Mouse (Mus musculus) heart, embryonic 15.5 days (tissue): ENCODE data around the gene Klhdc7b. TPM values are rescaled to one million over a fixed set of nuclear protein-coding genes. Genes with fewer than 3 reads are reported as not detected.

Experiments
- ATAC-seq: fragments of 200-750 bp; cut with Nextera tagmentation; replicated peaks from 2 replicates; pipeline ENCODE4 v1.8.0; 2017; ENCODE audit warnings: low read depth, moderate TSS enrichment; ENCODE audit not compliant: insufficient number of reproducible peaks, insufficient read depth, low FRiP score
- H3K27ac ChIP-seq: fragments of 300-500 bp; sonication (generic); 2 replicates; pipeline ENCODE4 v1.5.1; 2015; ENCODE audit warnings: mild to moderate bottlenecking, inconsistent platforms
- H3K27me3 ChIP-seq: fragments of 300-500 bp; sonication (generic); 2 replicates; pipeline ENCODE4 v1.6.1; 2015; ENCODE audit warnings: inconsistent platforms
- H3K36me3 ChIP-seq: fragments of 300-500 bp; sonication (generic); 2 replicates; pipeline ENCODE4 v1.6.1; 2015; ENCODE audit warnings: mild to moderate bottlenecking, inconsistent platforms
- H3K4me1 ChIP-seq: fragments of 300-500 bp; sonication (generic); replicated peaks from 2 replicates; pipeline ENCODE4 v1.6.1; 2015; ENCODE audit warnings: inconsistent platforms
- H3K4me2 ChIP-seq: fragments of 300-500 bp; sonication (generic); 2 replicates; pipeline ENCODE4 v1.6.1; 2015; ENCODE audit warnings: inconsistent platforms, mild to moderate bottlenecking, moderate library complexity
- H3K4me3 ChIP-seq: fragments of 300-500 bp; sonication (generic); 2 replicates; pipeline ENCODE4 v1.5.1; 2015; ENCODE audit warnings: mild to moderate bottlenecking, inconsistent platforms
- H3K9ac ChIP-seq: fragments of 300-500 bp; sonication (generic); 2 replicates; pipeline ENCODE4 v1.6.1; 2015; ENCODE audit warnings: mild to moderate bottlenecking, inconsistent platforms
- H3K9me3 ChIP-seq: fragments of 300-500 bp; sonication (generic); replicated peaks from 2 replicates; pipeline ENCODE4 v1.6.1; 2016; ENCODE audit warnings: inconsistent platforms
- WGBS: fragments of 180-500 bp; shearing (Covaris S2); methylation state at CpG from one replicate; pipeline ENCODE4 v1.1.7; 2015; ENCODE audit warnings: mixed read lengths; 5-methylcytosine and 5-hydroxymethylcytosine counted together
- polyA plus RNA-seq: library from polyadenylated mRNA; unstranded; fragments of >200 nt; fragmentation: Nextera tagmentation; extraction: Ambion mirVana; gene quantifications from 2 replicates; pipeline ENCODE4 v1.2.1, GENCODE M21; 2015

Gene Klhdc7b
- polyA plus RNA-seq, 1 experiment from 2014 or later, result not detected

DNA sequence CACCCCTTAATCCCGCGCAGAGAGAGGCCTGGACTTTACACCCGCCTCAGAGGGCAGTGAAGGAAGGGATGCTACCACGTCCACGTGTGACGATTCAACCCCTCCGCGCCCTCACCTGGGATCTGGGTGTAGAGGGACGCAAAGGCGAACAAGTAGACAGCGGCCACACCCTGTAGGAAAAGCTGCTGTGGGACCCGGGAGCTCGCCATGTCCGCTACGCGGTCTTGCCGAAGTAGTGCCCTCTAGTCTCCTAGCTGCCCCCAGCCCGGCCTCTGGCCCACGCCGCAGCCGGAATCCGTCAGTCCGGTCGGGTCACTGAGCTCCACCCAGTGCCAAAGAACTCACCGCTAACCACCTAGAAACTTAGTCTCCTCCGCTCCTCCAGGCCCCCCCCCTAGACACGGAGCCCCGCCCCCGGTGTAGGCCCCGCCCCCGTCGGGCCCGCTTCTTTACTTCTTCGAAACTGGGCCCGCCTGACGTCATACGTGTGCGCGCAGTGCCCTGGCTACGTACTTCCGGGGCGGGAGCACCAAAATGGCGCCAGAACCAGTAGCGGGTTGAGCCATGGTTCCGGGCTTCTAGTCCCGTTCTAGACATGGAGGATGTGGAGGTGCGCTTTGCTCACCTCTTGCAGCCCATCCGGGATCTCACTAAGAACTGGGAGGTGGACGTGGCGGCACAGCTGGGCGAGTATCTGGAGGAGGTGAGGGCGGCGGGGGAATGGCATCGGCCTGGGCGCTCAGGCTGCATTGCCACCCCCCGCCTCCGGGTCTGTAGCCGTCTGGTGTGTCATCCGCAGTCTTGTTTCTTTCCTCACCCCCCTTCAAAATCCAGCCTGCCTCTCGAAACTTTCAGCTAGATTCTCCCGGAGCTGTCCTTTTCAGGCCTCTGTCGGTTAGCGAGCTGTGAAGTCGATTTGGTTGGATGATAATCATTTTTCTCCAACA is 29.2 kb upstream of the Klhdc7b start, which contains the start of the genes Lmf2 and Ncaph2:
TSS of gene Lmf2 (minus strand) at position 419 of the 947 bp plus-strand sequence.
TSS of gene Ncaph2 (plus strand) at position 479 of the 947 bp plus-strand sequence.
- peak; percentile 91 for ATAC-seq
- Histone ChIP-seq H3K4me3 (peak within 1 kb of the TSS; percentile 86), H3K9ac (peak within 1 kb of the TSS; percentile 91), H3K27ac (peak within 1 kb of the TSS; percentile 87), H3K36me3 (peaks cover 35% of the 10 kb centered on the region), H3K9me3 (no peaks in the 10 kb centered on the region), H3K4me1 (peaks cover 42% of the 10 kb centered on the region), H3K27me3 (no peaks in the 10 kb centered on the region), H3K4me2 (peak within 1 kb of the TSS; percentile 69)
- WGBS, result under 1% methylated on average over 64 of the region's 64 CpGs

DNA sequence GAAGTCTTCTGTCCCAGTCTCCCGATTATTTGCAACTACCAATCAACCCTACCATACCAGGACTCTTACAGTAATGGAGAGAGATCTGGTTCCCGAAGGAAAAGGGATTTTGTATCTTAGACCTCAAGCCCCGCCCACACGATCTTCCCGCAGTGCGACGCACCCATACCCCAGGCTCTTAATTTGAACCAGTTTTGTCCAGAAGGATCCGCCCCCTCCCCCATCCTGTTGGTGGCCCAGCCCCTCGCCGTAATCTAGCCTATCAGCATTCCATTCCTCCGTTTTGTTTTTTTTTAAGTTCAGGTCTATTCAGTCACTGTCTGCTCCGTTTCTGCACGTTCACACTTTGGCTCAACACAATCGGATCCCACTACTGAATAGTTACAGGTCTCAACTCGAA is 28.3 kb upstream of the Klhdc7b start:
- ATAC-seq, result peak; percentile 40; the same call in 1 of the 2 replicates

DNA sequence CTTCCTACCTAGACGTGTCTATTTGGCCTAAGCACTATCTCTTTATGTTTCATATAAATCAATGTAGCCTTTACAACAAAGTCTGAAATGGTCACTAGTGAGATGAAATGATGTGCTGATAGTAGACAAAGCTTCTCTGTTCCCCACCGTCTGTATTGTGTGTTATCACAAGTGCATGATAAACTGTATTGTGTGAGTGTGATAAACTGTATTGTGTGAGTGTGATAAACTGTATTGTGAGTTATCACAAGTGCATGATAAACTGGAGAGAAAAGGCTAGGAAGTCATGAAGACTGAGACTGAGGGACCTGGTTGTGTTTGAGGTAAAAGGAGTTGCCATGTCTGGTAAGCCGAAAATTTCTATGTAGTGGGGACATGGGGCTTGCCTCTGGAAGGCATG is 25.9 kb upstream of the Klhdc7b start:
- H3K27me3 ChIP-seq, result no peaks in the 10 kb centered on the region
- H3K9ac ChIP-seq, result no peak overlapping the region
- no peak overlapping the region for H3K27ac ChIP-seq
- peaks cover 33% of the 10 kb centered on the region for H3K36me3 ChIP-seq
- 57% methylated on average over 3 of the region's 3 CpGs for whole genome bisulfite sequencing
- ATAC-seq, result no peak
- no peaks in the 10 kb centered on the region for H3K9me3 ChIP-seq
- peaks cover 40% of the 10 kb centered on the region for H3K4me1 ChIP-seq
- no peak overlapping the region for H3K4me2 ChIP-seq
- no peak overlapping the region for H3K4me3 ChIP-seq

More for the DNA sequence above, 28.3 kb upstream of the Klhdc7b start:
- Histone ChIP-seq H3K4me3 (peak overlapping the region; percentile 86), H3K27ac (peak overlapping the region; percentile 87), H3K9me3 (no peaks in the 10 kb centered on the region), H3K4me2 (peak overlapping the region; percentile 69), H3K36me3 (peaks cover 34% of the 10 kb centered on the region), H3K27me3 (no peaks in the 10 kb centered on the region), H3K4me1 (peaks cover 42% of the 10 kb centered on the region), H3K9ac (peak overlapping the region; percentile 91)
- WGBS, result under 1% methylated on average over 15 of the region's 15 CpGs

DNA sequence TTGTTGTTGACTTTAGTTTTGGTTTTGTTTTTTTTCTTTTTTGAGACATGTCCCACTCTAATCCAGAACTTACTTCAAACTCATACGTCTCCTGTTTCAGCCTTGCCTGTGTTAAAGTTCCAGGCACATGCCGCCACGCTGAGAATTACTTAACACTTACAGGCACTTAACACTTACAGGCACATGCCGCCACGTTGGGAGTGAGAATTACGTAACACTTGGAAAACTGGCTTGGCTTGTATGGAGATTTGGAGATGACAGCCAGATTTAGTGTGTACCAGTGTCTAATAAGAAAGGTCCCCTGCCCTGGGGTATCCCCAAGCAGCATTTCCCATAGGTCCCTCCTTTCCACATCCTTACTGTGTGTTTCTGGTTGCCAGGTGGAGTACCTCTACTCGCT is 21.7 kb upstream of the Klhdc7b start:
- Histone ChIP-seq H3K9ac (no peak overlapping the region), H3K4me2 (no peak overlapping the region), H3K4me1 (peaks cover 11% of the 10 kb centered on the region), H3K9me3 (no peaks in the 10 kb centered on the region), H3K27me3 (no peaks in the 10 kb centered on the region), H3K27ac (no peak overlapping the region), H3K36me3 (peaks cover 76% of the 10 kb centered on the region), H3K4me3 (no peak overlapping the region)
- no peak for ATAC-seq
- 80% methylated on average over 7 of the region's 7 CpGs for WGBS

DNA sequence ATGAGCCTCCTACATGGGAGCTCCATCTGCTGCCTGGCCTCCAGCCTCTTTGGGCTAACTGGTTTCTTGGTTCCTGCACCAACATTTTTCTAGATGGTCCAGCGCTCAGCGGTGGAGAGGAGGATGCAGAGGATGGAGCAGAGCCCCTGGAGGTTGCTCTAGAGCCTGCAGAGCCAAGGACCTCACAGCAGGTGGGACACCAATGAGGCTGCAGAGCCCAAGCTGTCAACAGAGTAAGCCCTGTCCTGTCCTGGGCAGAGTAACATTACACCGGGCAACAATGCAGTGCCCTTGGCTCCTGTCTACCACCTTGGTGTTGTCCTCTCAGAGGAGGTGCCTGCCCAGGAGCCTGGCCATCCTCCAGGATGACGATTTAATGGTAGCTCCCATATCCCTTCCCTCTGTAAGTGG is 19.6 kb upstream of the Klhdc7b start:
- ATAC-seq, result no peak
- no peaks in the 10 kb centered on the region for H3K27me3 ChIP-seq
- WGBS, result 90% methylated on average over 4 of the region's 4 CpGs

DNA sequence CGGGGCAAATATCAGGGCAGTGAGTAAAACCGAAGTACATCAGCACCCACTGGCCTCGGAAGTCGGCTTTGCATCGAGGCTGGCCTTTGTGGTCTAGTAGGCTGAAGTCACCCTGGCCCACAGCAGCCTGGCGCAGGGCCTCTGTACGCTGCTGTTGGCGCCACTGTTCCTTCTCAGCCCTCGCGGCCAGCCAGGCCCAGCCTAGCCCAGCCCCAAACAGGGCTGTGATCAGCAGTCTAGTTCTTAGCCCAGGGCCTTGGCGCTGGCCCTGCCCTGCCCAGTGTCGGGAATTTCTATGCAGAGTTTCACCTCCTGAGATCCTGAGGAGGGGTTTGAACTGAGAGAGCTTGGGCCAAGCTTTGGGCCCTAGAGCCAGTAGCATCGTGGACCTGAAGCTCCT is 12.6 kb upstream of the Klhdc7b start:
- no peak overlapping the region for H3K4me3 ChIP-seq
- H3K9me3 ChIP-seq, result no peaks in the 10 kb centered on the region
- ATAC-seq, result no peak
- H3K9ac ChIP-seq, result no peak overlapping the region
- 0 out of 2 replicates have a peak overlapping the region, but pooled peaks have one; percentile 98 for H3K27ac ChIP-seq
- peaks cover 18% of the 10 kb centered on the region for H3K4me1 ChIP-seq
- H3K4me2 ChIP-seq, result no peak overlapping the region
- H3K36me3 ChIP-seq, result peaks cover 54% of the 10 kb centered on the region
- 88% methylated on average over 13 of the region's 13 CpGs for WGBS
- H3K27me3 ChIP-seq, result peaks cover 13% of the 10 kb centered on the region

More for the DNA sequence above, 19.6 kb upstream of the Klhdc7b start:
- Histone ChIP-seq H3K4me3 (no peak overlapping the region), H3K36me3 (peaks cover 94% of the 10 kb centered on the region), H3K9me3 (no peaks in the 10 kb centered on the region), H3K4me1 (no peaks in the 10 kb centered on the region), H3K27ac (no peak overlapping the region), H3K9ac (no peak overlapping the region), H3K4me2 (no peak overlapping the region)

DNA sequence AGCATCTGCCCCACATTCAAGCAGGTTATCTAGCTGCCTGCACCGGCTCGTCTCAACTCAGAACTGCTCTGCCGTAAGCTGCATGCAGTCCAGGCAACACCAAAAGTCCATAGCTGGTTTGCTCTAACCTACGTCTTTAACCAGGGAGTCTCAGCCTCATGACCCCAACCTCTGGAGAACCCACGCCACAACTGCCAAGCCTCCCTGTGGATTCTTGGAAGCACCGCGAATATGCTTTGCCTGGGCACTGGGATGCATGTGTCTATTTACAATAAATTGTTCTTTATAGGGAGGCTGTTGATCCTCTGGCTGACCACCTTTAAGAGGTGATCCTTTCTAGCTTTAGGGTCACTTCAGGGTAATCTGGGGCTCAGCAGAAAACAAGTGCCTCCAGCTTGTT is 12.2 kb upstream of the Klhdc7b start:
- 82% methylated on average over 7 of the region's 7 CpGs for WGBS
- Histone ChIP-seq H3K4me3 (peak overlapping the region; percentile 92; the same call in 1 of the 2 replicates), H3K4me1 (peaks cover 23% of the 10 kb centered on the region), H3K4me2 (peak overlapping the region; percentile 95), H3K9ac (0 out of 2 replicates have a peak overlapping the region, but pooled peaks have one; percentile 86), H3K9me3 (no peaks in the 10 kb centered on the region), H3K27me3 (peaks cover 18% of the 10 kb centered on the region), H3K27ac (peak overlapping the region; percentile 98; the same call in 1 of the 2 replicates), H3K36me3 (peaks cover 49% of the 10 kb centered on the region)
- no peak for ATAC-seq

- H3K27me3 ChIP-seq, result peaks cover 24% of the 10 kb centered on the region
- no peaks in the 10 kb centered on the region for H3K9me3 ChIP-seq
- peak overlapping the region; percentile 98 for H3K27ac ChIP-seq
- H3K4me1 ChIP-seq, result peaks cover 28% of the 10 kb centered on the region
- peak; percentile 85 for ATAC-seq
- H3K4me3 ChIP-seq, result peak overlapping the region; percentile 92
- peak overlapping the region; percentile 86 for H3K9ac ChIP-seq
- peak overlapping the region; percentile 95 for H3K4me2 ChIP-seq
- peaks cover 43% of the 10 kb centered on the region for H3K36me3 ChIP-seq
- 1% methylated on average over 35 of the region's 35 CpGs for WGBS
These were observed 11.5 kb upstream of the Klhdc7b start for GRCm38 (mm10) chr15:89373027-89373761.

DNA sequence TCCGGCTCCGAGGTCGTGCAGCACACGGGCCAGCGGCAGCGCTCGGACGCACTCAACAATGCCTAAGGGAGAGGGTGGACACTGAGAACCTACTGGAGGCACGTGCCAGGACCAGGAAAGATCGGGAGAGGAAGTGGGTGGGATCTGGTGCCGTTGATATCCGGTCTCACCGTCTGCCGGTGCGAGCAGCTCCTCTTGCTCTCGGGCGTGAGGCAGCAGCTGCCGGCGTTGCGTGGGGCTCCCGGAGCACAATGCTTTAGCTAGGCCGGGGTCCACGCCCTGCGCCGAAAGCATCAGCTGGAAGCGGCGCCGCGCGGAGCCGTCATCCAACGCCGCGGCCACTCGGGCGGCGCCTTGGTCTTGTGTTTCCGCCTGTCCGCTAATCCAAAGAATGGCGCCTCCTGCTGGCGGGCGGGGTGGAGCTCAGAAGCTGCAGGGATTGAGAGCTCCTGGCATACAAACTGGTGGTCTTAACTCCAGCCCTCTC is 10.9 kb upstream of the Klhdc7b start, which contains the start of gene Sco2:
TSS of gene Sco2 (minus strand) at position 85 of the 487 bp plus-strand sequence.
- H3K36me3 ChIP-seq, result peaks cover 37% of the 10 kb centered on the region
- peak within 1 kb of the TSS; percentile 92 for H3K4me3 ChIP-seq
- peak within 1 kb of the TSS; percentile 95 for H3K4me2 ChIP-seq
- peak within 1 kb of the TSS; percentile 98 for H3K27ac ChIP-seq
- peaks cover 30% of the 10 kb centered on the region for H3K27me3 ChIP-seq
- peak within 1 kb of the TSS; percentile 86 for H3K9ac ChIP-seq
- 0% methylated on average over 42 of the region's 42 CpGs for WGBS
- peaks cover 34% of the 10 kb centered on the region for H3K4me1 ChIP-seq
- peak; percentile 79 for ATAC-seq
- H3K9me3 ChIP-seq, result no peaks in the 10 kb centered on the region

GRCm38 (mm10) chr15:89374340-89374739 is 10.4 kb upstream of the Klhdc7b start:
- ATAC-seq, result no peak
- Histone ChIP-seq H3K9me3 (no peaks in the 10 kb centered on the region), H3K27me3 (peaks cover 35% of the 10 kb centered on the region), H3K9ac (peak overlapping the region; percentile 86), H3K27ac (peak overlapping the region; percentile 98), H3K36me3 (peaks cover 31% of the 10 kb centered on the region), H3K4me3 (peak overlapping the region; percentile 92), H3K4me2 (peak overlapping the region; percentile 95), H3K4me1 (peaks cover 38% of the 10 kb centered on the region)
- 49% methylated on average over 9 of the region's 9 CpGs for WGBS
